Mouse (Mus musculus) myocyte (in vitro differentiated cells): ENCODE data around the gene Sec11a. TPM values are rescaled to one million over a fixed set of nuclear protein-coding genes. Genes with fewer than 3 reads are reported as not detected.
"Not testable (repeated sequence)": the region's sequence is repeated elsewhere in the genome, so short reads cannot be mapped to it uniquely, and the experiment has no call there.

Source experiments
- H3K27me3 ChIP-seq: one replicate; pipeline ENCODE4 v1.6.1; 2011; ENCODE audit not compliant: control insufficient read depth, insufficient read depth, insufficient read length
- H3K36me3 ChIP-seq: one replicate; pipeline ENCODE4 v1.6.1; 2011; ENCODE audit not compliant: control insufficient read depth, insufficient read depth
- H3K4me2 ChIP-seq: one replicate; pipeline ENCODE4 v1.6.1; 2011; ENCODE audit warnings: low read depth, control low read depth
- H3K4me3 ChIP-seq: one replicate; pipeline ENCODE4 v1.5.1; 2011; ENCODE audit warnings: mild to moderate bottlenecking, control low read depth, moderate library complexity
- H3K79me2 ChIP-seq: one replicate; pipeline ENCODE4 v1.6.1; 2011; ENCODE audit not compliant: control insufficient read depth, insufficient read depth
- H3ac ChIP-seq: one replicate; pipeline ENCODE4 v1.6.1; 2011; ENCODE audit not compliant: control insufficient read depth, insufficient read length
- CEBPB ChIP-seq: IDR thresholded peaks from 2 replicates; pipeline ENCODE4 v1.6.1; 2011; ENCODE audit warnings: mild to moderate bottlenecking, moderate library complexity; ENCODE audit not compliant: poor library complexity, insufficient read depth, severe bottlenecking
- E2F4 ChIP-seq: IDR thresholded peaks from one replicate; pipeline ENCODE4 v1.6.1; 2011; ENCODE audit warnings: mild to moderate bottlenecking, control low read depth, moderate library complexity; ENCODE audit not compliant: insufficient read depth
- MAX ChIP-seq: IDR thresholded peaks from one replicate; pipeline ENCODE4 v1.6.1; 2011; ENCODE audit warnings: low read depth, mild to moderate bottlenecking, control low read depth
- MYOD1 ChIP-seq, 3 experiments: IDR thresholded peaks; one replicate each; pipeline ENCODE4 v1.6.1; 2011; ENCODE audit warnings: control low read depth in 2 of 3, low read depth in 2 of 3, mild to moderate bottlenecking in 2 of 3, moderate library complexity in 1 of 3; ENCODE audit not compliant: insufficient read length in 2 of 3, control insufficient read depth in 1 of 3
- MYOG ChIP-seq, 3 experiments: IDR thresholded peaks; one replicate each; pipeline ENCODE4 v1.6.1; 2011; ENCODE audit warnings: control low read depth in 2 of 3, low read depth in 2 of 3, mild to moderate bottlenecking in 2 of 3; ENCODE audit not compliant: insufficient read length in 2 of 3, control insufficient read depth in 1 of 3, insufficient read depth in 1 of 3
- POLR2A ChIP-seq: IDR thresholded peaks from one replicate; pipeline ENCODE4 v1.6.1; 2011; ENCODE audit warnings: low read depth, mild to moderate bottlenecking, control low read depth, moderate library complexity; ENCODE audit not compliant: insufficient read length
- POLR2AphosphoS2 ChIP-seq: IDR thresholded peaks from one replicate; pipeline ENCODE4 v1.6.1; 2011; ENCODE audit warnings: low read depth, control low read depth; ENCODE audit not compliant: insufficient read length
- REST ChIP-seq: IDR thresholded peaks from one replicate; pipeline ENCODE4 v1.6.1; 2011; ENCODE audit warnings: mild to moderate bottlenecking, control low read depth, moderate library complexity; ENCODE audit not compliant: insufficient read depth, insufficient read length
- SRF ChIP-seq: IDR thresholded peaks from one replicate; pipeline ENCODE4 v1.6.1; 2011; ENCODE audit warnings: low read depth; ENCODE audit not compliant: control insufficient read depth, insufficient read length
- TCF12 ChIP-seq: IDR thresholded peaks from one replicate; pipeline ENCODE4 v1.6.1; 2011; ENCODE audit warnings: mild to moderate bottlenecking, control low read depth; ENCODE audit not compliant: poor library complexity, insufficient read depth, severe bottlenecking
- TCF3 ChIP-seq: IDR thresholded peaks from one replicate; pipeline ENCODE4 v1.6.1; 2011; ENCODE audit warnings: low read depth, control low read depth; ENCODE audit not compliant: insufficient read length
- USF1 ChIP-seq: IDR thresholded peaks from one replicate; pipeline ENCODE4 v1.6.1; 2011; ENCODE audit warnings: low read depth, mild to moderate bottlenecking, control low read depth, moderate library complexity
- polyA plus RNA-seq: library from polyadenylated mRNA; unstranded; fragments of >200 nt; fragmentation: generic; extraction: Trizol; gene quantifications from one replicate; pipeline ENCODE4 v1.2.1, GENCODE M21; 2012; ENCODE audit warnings: missing spikeins

The Sec11a gene
- polyA plus RNA-seq, 1 experiment: 95.7 TPM

- Histone ChIP-seq H3K79me2 (peaks cover 3% of the 10 kb centered on the region), H3K36me3 (no peaks in the 10 kb centered on the region), H3ac (no peak overlapping the region)
These were observed 4.6 kb upstream of the Sec11a start for GRCm38 (mm10) chr7:80952140-80952539.

DNA sequence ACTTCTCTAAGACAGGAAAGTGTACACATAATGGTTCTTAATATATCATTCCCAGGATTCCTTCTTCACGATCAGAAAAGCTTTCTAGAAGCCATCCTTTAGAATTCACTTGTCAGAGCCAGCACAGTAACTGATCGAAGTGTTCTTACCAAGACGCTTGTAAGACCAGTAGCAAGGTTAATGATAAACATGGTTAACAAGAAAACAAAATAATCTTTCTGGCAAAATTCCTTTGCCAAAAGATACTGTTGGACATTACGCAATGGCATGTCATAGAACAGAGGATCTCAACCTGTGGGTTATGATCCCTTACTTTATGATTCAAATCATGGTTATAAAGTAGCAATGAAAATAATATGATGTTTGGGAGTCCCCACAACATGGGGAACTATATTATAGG lies 3.9 kb upstream of the Sec11a start:
- no peak overlapping the region for H3K4me3 ChIP-seq
- H3ac ChIP-seq: no peak overlapping the region
- H3K4me2 ChIP-seq: no peak overlapping the region
- TF ChIP-seq REST (no peak), CEBPB (no peak), POLR2AphosphoS2 (no peak), MYOG (IDR thresholded peaks at IDR 0.05; ENCODE audit: control insufficient read depth in 1 of 3, insufficient read depth in 1 of 3, insufficient read length in 2 of 3, low read depth in 2 of 3) (no peak), SRF (no peak), MAX (no peak), E2F4 (no peak), TCF12 (no peak), POLR2A (no peak), TCF3 (no peak), USF1 (no peak), MYOD1 (IDR thresholded peaks at IDR 0.05; ENCODE audit: control insufficient read depth in 1 of 3, insufficient read length in 2 of 3, low read depth in 2 of 3) (no peak)
- H3K36me3 ChIP-seq: no peaks in the 10 kb centered on the region
- peaks cover 10% of the 10 kb centered on the region for H3K79me2 ChIP-seq
- peaks cover 6% of the 10 kb centered on the region for H3K27me3 ChIP-seq

More at GRCm38 (mm10) chr7:80952140-80952539, 4.6 kb upstream of the Sec11a start:
- peaks cover 6% of the 10 kb centered on the region for H3K27me3 ChIP-seq
- no peak for TF ChIP-seq USF1
- no peak for TF ChIP-seq MYOG (IDR thresholded peaks at IDR 0.05; ENCODE audit: control insufficient read depth in 1 of 3, insufficient read depth in 1 of 3, insufficient read length in 2 of 3, low read depth in 2 of 3)
- TF ChIP-seq POLR2A: no peak
- no peak for TF ChIP-seq TCF3
- no peak for TF ChIP-seq REST
- no peak for TF ChIP-seq MYOD1 (IDR thresholded peaks at IDR 0.05; ENCODE audit: control insufficient read depth in 1 of 3, insufficient read length in 2 of 3, low read depth in 2 of 3)
- no peak overlapping the region for H3K4me2 ChIP-seq
- no peak overlapping the region for H3K4me3 ChIP-seq

DNA sequence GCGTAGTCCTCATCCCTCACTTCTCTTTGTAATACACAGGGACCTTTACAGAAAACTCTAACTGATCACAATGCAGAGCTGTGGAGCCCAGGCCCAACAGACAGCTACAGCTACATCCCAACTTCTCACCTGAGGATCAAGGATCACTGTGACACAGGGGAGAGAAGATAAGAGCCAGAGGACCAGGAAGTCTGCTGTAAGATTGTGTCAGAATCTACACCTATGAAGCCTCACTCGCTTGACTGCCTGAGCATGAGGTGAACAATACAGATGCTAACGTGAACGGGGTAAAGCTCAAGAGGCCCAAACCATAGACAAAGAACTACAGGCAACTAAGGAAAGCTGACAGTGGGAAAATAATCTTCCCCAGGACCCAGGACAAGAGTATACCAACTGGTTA lies 7.8 kb downstream of the Sec11a start:
- peaks cover 3% of the 10 kb centered on the region for H3K36me3 ChIP-seq
- no peak overlapping the region for H3ac ChIP-seq
- H3K79me2 ChIP-seq: peaks cover 77% of the 10 kb centered on the region
- H3K4me2 ChIP-seq: no peak overlapping the region
- no peaks in the 10 kb centered on the region for H3K27me3 ChIP-seq
- no peak overlapping the region for H3K4me3 ChIP-seq
- TF ChIP-seq MYOD1 (IDR thresholded peaks at IDR 0.05; ENCODE audit: control insufficient read depth in 1 of 3, insufficient read length in 2 of 3, low read depth in 2 of 3): no peak
- no peak for TF ChIP-seq POLR2AphosphoS2
- no peak for TF ChIP-seq TCF3
- no peak for TF ChIP-seq USF1
- no peak for TF ChIP-seq REST
- TF ChIP-seq POLR2A: no peak
- no peak for TF ChIP-seq E2F4
- TF ChIP-seq MYOG (IDR thresholded peaks at IDR 0.05; ENCODE audit: control insufficient read depth in 1 of 3, insufficient read depth in 1 of 3, insufficient read length in 2 of 3, low read depth in 2 of 3): no peak
- no peak for TF ChIP-seq MAX

DNA sequence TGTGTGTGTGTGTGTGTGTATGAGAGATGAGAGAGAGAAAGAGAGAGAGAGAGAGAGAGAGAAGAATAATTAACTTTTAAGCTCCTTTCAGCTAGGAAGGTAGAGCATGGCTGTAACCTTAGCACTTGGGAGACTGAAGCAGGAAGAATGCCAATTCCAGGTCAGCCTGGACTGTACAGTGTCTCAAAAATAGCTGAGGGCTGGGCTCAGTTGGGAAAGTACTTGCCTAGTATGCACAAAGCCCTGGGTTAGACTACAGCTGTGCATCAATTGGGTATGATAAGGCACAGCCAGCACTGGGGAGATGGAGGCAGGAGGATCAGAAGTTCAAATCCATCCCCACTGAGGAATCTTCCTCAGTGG lies 10.3 kb downstream of the Sec11a start:
- not testable (repeated sequence) for H3K27me3 ChIP-seq, H3K4me2 ChIP-seq, H3ac ChIP-seq, H3K4me3 ChIP-seq
- Histone ChIP-seq H3K36me3 (peaks cover 22% of the 10 kb centered on the region), H3K79me2 (peaks cover 53% of the 10 kb centered on the region)

DNA sequence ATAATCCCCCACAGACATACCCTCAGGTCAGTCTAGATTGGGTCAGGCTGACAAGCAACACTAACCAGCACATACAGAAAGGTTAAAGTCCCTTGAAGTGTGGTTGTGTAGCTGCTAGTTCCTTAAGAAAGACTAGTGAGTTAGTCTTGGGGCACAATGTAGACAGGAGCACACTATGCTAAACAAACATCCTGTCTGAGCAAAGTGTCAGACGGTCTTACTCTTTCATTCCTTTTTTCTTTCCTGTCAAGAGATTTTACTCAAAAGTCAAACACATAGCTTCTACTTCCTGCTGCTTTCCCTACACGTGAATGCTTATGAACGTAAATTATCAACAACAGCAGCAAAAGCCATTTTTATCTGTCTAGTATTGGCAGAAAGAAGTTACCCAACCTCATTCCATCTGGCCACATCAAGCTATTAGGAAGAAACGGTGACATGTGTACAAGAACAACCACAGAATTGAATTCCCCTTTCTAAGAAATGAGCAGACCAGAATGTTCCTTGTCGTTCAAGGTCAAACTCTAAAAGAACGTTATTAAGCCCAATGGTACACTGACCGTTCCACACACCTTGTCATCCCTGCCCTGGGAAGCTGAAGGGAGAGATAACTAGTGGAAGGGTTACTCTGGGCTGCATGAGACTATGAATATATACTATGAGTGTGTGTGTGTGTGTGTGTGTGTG lies 10.8 kb downstream of the Sec11a start:
- H3ac ChIP-seq, H3K27me3 ChIP-seq, H3K4me3 ChIP-seq, H3K4me2 ChIP-seq: not testable (repeated sequence)
- Histone ChIP-seq H3K79me2 (peaks cover 47% of the 10 kb centered on the region), H3K36me3 (peaks cover 22% of the 10 kb centered on the region)

- Histone ChIP-seq H3K79me2 (peaks cover 43% of the 10 kb centered on the region), H3K36me3 (peaks cover 22% of the 10 kb centered on the region), H3K4me2 (no peak overlapping the region), H3K27me3 (no peaks in the 10 kb centered on the region), H3ac (no peak overlapping the region), H3K4me3 (no peak overlapping the region)
- TF ChIP-seq TCF12 (no peak), MYOG (IDR thresholded peaks at IDR 0.05; ENCODE audit: control insufficient read depth in 1 of 3, insufficient read depth in 1 of 3, insufficient read length in 2 of 3, low read depth in 2 of 3) (no peak), USF1 (no peak), POLR2A (no peak), REST (no peak), CEBPB (no peak), MYOD1 (IDR thresholded peaks at IDR 0.05; ENCODE audit: control insufficient read depth in 1 of 3, insufficient read length in 2 of 3, low read depth in 2 of 3) (no peak), MAX (no peak), TCF3 (no peak), SRF (no peak), E2F4 (no peak), POLR2AphosphoS2 (no peak)
These were observed 11.7 kb downstream of the Sec11a start for GRCm38 (mm10) chr7:80935834-80936233.
